Mouse (Mus musculus): ENCODE results near the gene Itgb1. TPM values are rescaled to one million over a fixed set of nuclear protein-coding genes. Genes with fewer than 3 reads are reported as not detected.

Gene Itgb1
- polyA plus RNA-seq (2015; fragmentation: Nextera tagmentation; extraction: Ambion mirVana), result 812 and 973 TPM in 2 replicates

GRCm38 (mm10) chr8:128685507-128686428 is at the start of gene Itgb1:
Itgb1 (plus strand) TSS chr8:128685654.

Other genes with a start within 250 kb of the Itgb1 start
- gene Gm3952, start 113.0 kb downstream of the Itgb1 start, polyA plus RNA-seq (2015; fragmentation: Nextera tagmentation; extraction: Ambion mirVana), result not detected in 2 replicates